Mouse (Mus musculus): ENCODE measurements at regions not wholly inside any gene's neighbourhood (a gene's known extent, or its start where the extent isn't known, plus 50 kb on each side); places are given as distances from the start of the nearest gene placed in this dataset.

DNA sequence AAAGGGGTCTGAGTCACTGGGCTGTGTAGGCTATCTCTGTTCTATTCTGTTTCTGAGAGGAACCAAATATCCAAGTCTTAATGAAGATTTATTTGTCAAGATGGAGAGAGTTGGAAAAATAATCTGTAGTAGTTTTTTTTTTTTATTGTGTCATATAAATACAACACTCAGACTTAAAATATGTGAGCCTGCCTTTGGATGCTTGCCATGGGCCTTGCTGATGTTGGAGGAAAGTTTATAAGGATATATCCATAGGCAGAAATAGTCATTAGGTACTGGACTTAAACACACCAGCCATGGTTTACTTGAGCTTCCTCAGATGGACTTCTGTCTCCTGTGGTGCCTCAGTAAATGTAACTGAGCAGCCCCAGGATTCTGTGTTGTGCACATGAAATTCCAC is 635.8 kb upstream of the Adgrl2 start:
- no peak overlapping the region for H3K27ac ChIP-seq (ENCODE audit: insufficient read depth, low read depth)
- no peaks in the 10 kb centered on the region for H3K9me3 ChIP-seq (replicated peaks; ENCODE audit: low read length)
- no peak overlapping the region for H3K4me3 ChIP-seq (replicated peaks in 1 of 3; ENCODE audit: low read depth in 2 of 3, low read length in 2 of 3, poor library complexity in 1 of 3)
- H3K79me2 ChIP-seq (replicated peaks; ENCODE audit: control insufficient read depth, extremely low read depth, insufficient read depth, poor library complexity, severe bottlenecking): no peaks in the 10 kb centered on the region
- no peak overlapping the region for H3K4me2 ChIP-seq (ENCODE audit: insufficient read depth, low read depth, poor library complexity, severe bottlenecking)
- TF ChIP-seq UBTF (IDR thresholded peaks at IDR 0.05; ENCODE audit: low read depth, low read length): no peak
- TF ChIP-seq PAX5 (IDR thresholded peaks at IDR 0.05; ENCODE audit: low read length): no peak
- no peak for TF ChIP-seq GABPA (IDR thresholded peaks at IDR 0.05; ENCODE audit: insufficient replicate concordance, low read depth, low read length)
- TF ChIP-seq NRF1 (IDR thresholded peaks at IDR 0.05; ENCODE audit: low read depth, low read length): no peak
- TF ChIP-seq MAX (IDR thresholded peaks at IDR 0.05; ENCODE audit: low read length): no peak
- TF ChIP-seq TBP (conservative IDR thresholded peaks at IDR 0.05; ENCODE audit: low read depth, low read length): no peak
- TF ChIP-seq TCF12 (IDR thresholded peaks at IDR 0.05; ENCODE audit: low read depth, low read length): no peak
- no peak for TF ChIP-seq NELFE (IDR thresholded peaks at IDR 0.05; ENCODE audit: low read depth, low read length)
- TF ChIP-seq POLR2A (IDR thresholded peaks at IDR 0.05; ENCODE audit: low read depth, low read length): no peak
- no peak for DNase-seq (ENCODE audit: extremely low read depth)
- H3K9ac ChIP-seq (ENCODE audit: insufficient read depth, low read depth): no peak overlapping the region
- H3K36me3 ChIP-seq (replicated peaks in 1 of 2; ENCODE audit: control insufficient read depth in 1 of 2, insufficient read depth in 1 of 2, low read length in 1 of 2): no peaks in the 10 kb centered on the region
- H3K4me1 ChIP-seq (ENCODE audit: control insufficient read depth in 1 of 2, insufficient read depth in 2 of 2): peaks cover 4 to 13% of the 10 kb centered on the region in 2 experiments
- dilution Hi-C loops (cut with MboI; ENCODE audit: extremely low pct_ligation_motif_present, extremely low pct_unique_long_range_greater_than_20kb, low sequenced_read_pairs) (no loop called here), in situ Hi-C loops (cut with MboI; ENCODE audit: low pct_ligation_motif_present, low pct_unique_long_range_greater_than_20kb, low sequenced_read_pairs) (no loop called here)
- no peaks in the 10 kb centered on the region for H3K27me3 ChIP-seq (replicated peaks)

- H3K79me2 ChIP-seq (replicated peaks; ENCODE audit: control insufficient read depth, extremely low read depth, insufficient read depth, poor library complexity, severe bottlenecking): no peaks in the 10 kb centered on the region
- DNase-seq (ENCODE audit: extremely low read depth): no peak
- no peak overlapping the region for H3K4me3 ChIP-seq (replicated peaks in 1 of 3; ENCODE audit: low read depth in 2 of 3, low read length in 2 of 3, poor library complexity in 1 of 3)
- H3K9me3 ChIP-seq (replicated peaks; ENCODE audit: low read length): no peaks in the 10 kb centered on the region
- TF ChIP-seq NELFE (IDR thresholded peaks at IDR 0.05; ENCODE audit: low read depth, low read length): no peak
- TF ChIP-seq USF1 (IDR thresholded peaks at IDR 0.05; ENCODE audit: low read depth, low read length): no peak
- no peak for TF ChIP-seq TBP (conservative IDR thresholded peaks at IDR 0.05; ENCODE audit: low read depth, low read length)
- no peak for TF ChIP-seq CHD1 (IDR thresholded peaks at IDR 0.05; ENCODE audit: low read depth, low read length)
- no peak for TF ChIP-seq SMC3 (IDR thresholded peaks at IDR 0.05; ENCODE audit: low read depth, low read length)
- TF ChIP-seq ZMIZ1 (IDR thresholded peaks at IDR 0.05; ENCODE audit: low read depth, low read length): no peak
- no peak for TF ChIP-seq MXI1 (IDR thresholded peaks at IDR 0.05; ENCODE audit: low read depth, low read length)
- TF ChIP-seq SIN3A (IDR thresholded peaks at IDR 0.05; ENCODE audit: low read length): no peak
- no peak for TF ChIP-seq RCOR1 (conservative IDR thresholded peaks at IDR 0.05; ENCODE audit: low read depth, low read length)
- TF ChIP-seq IRF4 (IDR thresholded peaks at IDR 0.05; ENCODE audit: low read depth, low read length): no peak
- no peak for TF ChIP-seq ZC3H11A (IDR thresholded peaks at IDR 0.05; ENCODE audit: low read depth, low read length)
- TF ChIP-seq UBTF (IDR thresholded peaks at IDR 0.05; ENCODE audit: low read depth, low read length): no peak
- no peak for TF ChIP-seq MAX (IDR thresholded peaks at IDR 0.05; ENCODE audit: low read length)
- no peak for TF ChIP-seq JUND (conservative IDR thresholded peaks at IDR 0.05; ENCODE audit: low read depth, low read length)
- no peak overlapping the region for H3K27ac ChIP-seq (ENCODE audit: insufficient read depth, low read depth)
- dilution Hi-C loops (cut with MboI; ENCODE audit: extremely low pct_ligation_motif_present, extremely low pct_unique_long_range_greater_than_20kb, low sequenced_read_pairs) (no loop called here), in situ Hi-C loops (cut with MboI; ENCODE audit: low pct_ligation_motif_present, low pct_unique_long_range_greater_than_20kb, low sequenced_read_pairs) (no loop called here)
- no peaks in the 10 kb centered on the region for H3K27me3 ChIP-seq (replicated peaks)
- no peaks in the 10 kb centered on the region for H3K36me3 ChIP-seq (replicated peaks in 1 of 2; ENCODE audit: control insufficient read depth in 1 of 2, insufficient read depth in 1 of 2, low read length in 1 of 2)
- peaks cover 4 to 13% of the 10 kb centered on the region in 2 experiments for H3K4me1 ChIP-seq (ENCODE audit: control insufficient read depth in 1 of 2, insufficient read depth in 2 of 2)
- H3K4me2 ChIP-seq (ENCODE audit: insufficient read depth, low read depth, poor library complexity, severe bottlenecking): no peak overlapping the region
- no peak overlapping the region for H3K9ac ChIP-seq (ENCODE audit: insufficient read depth, low read depth)
Measured at GRCm38 (mm10) chr3:149625497-149625896, 635.1 kb upstream of the Adgrl2 start.
